10 mouse cellular contexts compared by ENCODE assay signal in genomic region chr13:37433730-37434129, GRCm38 (mm10).
A peak's percentile ranks its signal among the peaks of the same experiment; 100 is the strongest.
DNase-seq lines count a peak whose midpoint lies in the region; ATAC-seq and TF ChIP-seq lines count a peak whose summit lies in the region.
"Had no signal": no experiment of that assay in that cellular context is flagged by ENCODE, and none has a peak within 500 bp of the region (broad histone marks: within the 10 kb centered on the region; RNA-seq: fewer than 3 reads in every experiment).

No protein-coding gene starts in this region.

- no peak overlapping the region for H3K4me3 ChIP-seq in heart, embryonic 14.5 days (ENCODE audit: control insufficient read depth in 1 of 2, insufficient read depth in 1 of 2, low read depth in 1 of 2, low read length in 2 of 2)
- no peak overlapping the region for H3K4me3 ChIP-seq in lung, embryonic 16.5 days (ENCODE audit: low read length)
- peak overlapping the region; percentile 43 for H3K4me3 ChIP-seq in limb, embryonic 14.5 days (replicated peaks; ENCODE audit: low read length)
- no peak overlapping the region for H3K4me3 ChIP-seq in stomach, embryonic 15.5 days (replicated peaks)

- peaks cover 7 to 8% of the 10 kb centered on the region in 2 experiments; a peak in 3 of 4 replicates for H3K4me1 ChIP-seq in heart, embryonic 14.5 days (ENCODE audit: control insufficient read depth in 2 of 2, insufficient read depth in 2 of 2, low read length in 2 of 2)
- peaks cover 15% of the 10 kb centered on the region; the same call in 1 of the 2 replicates for H3K4me1 ChIP-seq in lung, embryonic 16.5 days (replicated peaks; ENCODE audit: control insufficient read depth, insufficient read depth, low read length)
- H3K4me1 ChIP-seq in limb, embryonic 14.5 days (ENCODE audit: control insufficient read depth, insufficient read depth, low read length), result peaks cover 21% of the 10 kb centered on the region
- H3K4me1 ChIP-seq in stomach, embryonic 15.5 days, result no peaks in the 10 kb centered on the region; the same call in 1 of the 2 replicates
- H3K4me1 ChIP-seq: midbrain, embryonic 12.5 days had no signal

- no peak overlapping the region for H3K27ac ChIP-seq in heart, embryonic 14.5 days (replicated peaks in 1 of 2; ENCODE audit: control insufficient read depth in 1 of 2, insufficient read depth in 1 of 2, low read depth in 2 of 2, low read length in 2 of 2)
- H3K27ac ChIP-seq in lung, embryonic 16.5 days (ENCODE audit: low read length), result peak overlapping the region; percentile 36; the same call in 1 of the 2 replicates
- no peak overlapping the region for H3K27ac ChIP-seq in limb, embryonic 14.5 days (replicated peaks; ENCODE audit: low read depth, low read length)
- no peak overlapping the region for H3K27ac ChIP-seq in stomach, embryonic 15.5 days
- H3K27ac ChIP-seq: midbrain, embryonic 12.5 days had no signal

- no peak for ATAC-seq in heart, embryonic 14.5 days (ENCODE audit: insufficient number of reproducible peaks, insufficient read depth, low FRiP score, low read depth)
- peak; percentile 50 for ATAC-seq in lung, embryonic 16.5 days (ENCODE audit: low read depth)
- no peak; the same call in 1 of the 2 replicates for ATAC-seq in limb, embryonic 14.5 days (ENCODE audit: low FRiP score, low read depth)
- peak; percentile 35; the same call in 1 of the 2 replicates for ATAC-seq in stomach, embryonic 15.5 days (ENCODE audit: insufficient read depth, low FRiP score, low read depth)

- TF ChIP-seq POLR2A in limb, embryonic 14.5 days (IDR thresholded peaks at IDR 0.05; ENCODE audit: borderline replicate concordance, extremely low read depth, insufficient read depth, insufficient read length), result no peak

- 0% methylated on average over 3 of the region's 3 CpGs for WGBS in heart, embryonic 14.5 days
- 9% methylated on average over 3 of the region's 3 CpGs for WGBS in lung, embryonic 16.5 days
- 11% methylated on average over 3 of the region's 3 CpGs for WGBS in limb, embryonic 14.5 days
- 7% methylated on average over 3 of the region's 3 CpGs for WGBS in stomach, embryonic 15.5 days

- peaks cover 15% of the 10 kb centered on the region for H3K27me3 ChIP-seq in heart, embryonic 14.5 days (ENCODE audit: control insufficient read depth, insufficient read depth, low read length)
- no peaks in the 10 kb centered on the region for H3K27me3 ChIP-seq in lung, embryonic 16.5 days (ENCODE audit: control insufficient read depth, insufficient read depth, low read depth, low read length)
- peaks cover 12% of the 10 kb centered on the region; the same call in 1 of the 2 replicates for H3K27me3 ChIP-seq in limb, embryonic 14.5 days (ENCODE audit: control insufficient read depth, insufficient read depth, low read length)
- no peaks in the 10 kb centered on the region for H3K27me3 ChIP-seq in stomach, embryonic 15.5 days (replicated peaks)
- H3K27me3 ChIP-seq: CH12.LX had no signal

- no peak for DNase-seq in heart, postnatal 14 days
- no peak for DNase-seq in lung, postnatal 14 days
- DNase-seq in limb, embryonic 14.5 days (ENCODE audit: low spot score), result no peak
- DNase-seq in thymus, postnatal 36 days, result no peak
- DNase-seq in layer of hippocampus, postnatal 36 days, result no peak

- H3K36me3 ChIP-seq in heart, embryonic 14.5 days (ENCODE audit: control insufficient read depth, insufficient read depth, low read length), result no peaks in the 10 kb centered on the region
- no peaks in the 10 kb centered on the region for H3K36me3 ChIP-seq in lung, embryonic 16.5 days (ENCODE audit: control insufficient read depth, insufficient read depth, low read length)
- no peaks in the 10 kb centered on the region for H3K36me3 ChIP-seq in limb, embryonic 14.5 days (ENCODE audit: control insufficient read depth, insufficient read depth, low read length)
- no peaks in the 10 kb centered on the region for H3K36me3 ChIP-seq in stomach, embryonic 15.5 days
- H3K36me3 ChIP-seq: midbrain, embryonic 12.5 days had no signal

- H3K4me2 ChIP-seq in heart, embryonic 14.5 days (ENCODE audit: low read length), result peak overlapping the region; percentile 78
- H3K4me2 ChIP-seq in lung, embryonic 16.5 days (ENCODE audit: low read depth, low read length), result peak overlapping the region; percentile 17; the same call in 1 of the 2 replicates
- H3K4me2 ChIP-seq in limb, embryonic 14.5 days (replicated peaks; ENCODE audit: low read depth, low read length, severe bottlenecking), result peak overlapping the region; percentile 66; the same call in 1 of the 2 replicates
- no peak overlapping the region for H3K4me2 ChIP-seq in stomach, embryonic 15.5 days

- intact Hi-C loops in heart, postnatal 14 days (cut with DNase I), result loop anchor here (1.0 to 5.0 kb wide), 3 partner anchors 19 to 604 kb away; partner anchors contain the start of genes Cage1 and Riok1

- H3K9ac ChIP-seq in heart, embryonic 14.5 days (ENCODE audit: low read length), result no peak overlapping the region
- H3K9ac ChIP-seq in lung, embryonic 16.5 days (ENCODE audit: low read length), result 0 out of 2 replicates have a peak overlapping the region, but pooled peaks have one; percentile 20
- H3K9ac ChIP-seq in limb, embryonic 14.5 days (ENCODE audit: low read depth, low read length, severe bottlenecking), result no peak overlapping the region
- no peak overlapping the region for H3K9ac ChIP-seq in stomach, embryonic 15.5 days

- no peaks in the 10 kb centered on the region for H3K9me3 ChIP-seq in heart, embryonic 14.5 days (ENCODE audit: control insufficient read depth, low read length)
- no peaks in the 10 kb centered on the region for H3K9me3 ChIP-seq in lung, embryonic 16.5 days (ENCODE audit: control insufficient read depth, low read length)
- no peaks in the 10 kb centered on the region for H3K9me3 ChIP-seq in limb, embryonic 14.5 days (ENCODE audit: control insufficient read depth, low read length)
- no peaks in the 10 kb centered on the region for H3K9me3 ChIP-seq in stomach, embryonic 15.5 days
- H3K9me3 ChIP-seq: midbrain, embryonic 12.5 days had no signal

Comparison
In these comparisons a context has a peak if more than half of its experiments do, and no peak if none do; other contexts are left out.
1. ATAC-seq: peak in lung, embryonic 16.5 days (single experiment) and stomach, embryonic 15.5 days (single experiment); none in heart, embryonic 14.5 days (single experiment) and limb, embryonic 14.5 days (single experiment).